Mouse (Mus musculus): ENCODE results near the gene Cpa5. TPM values are rescaled to one million over a fixed set of nuclear protein-coding genes. Genes with fewer than 3 reads are reported as not detected.

Cpa5 gene
- polyA plus RNA-seq, 1 experiment from 2014 or later = 0.24 TPM

DNA sequence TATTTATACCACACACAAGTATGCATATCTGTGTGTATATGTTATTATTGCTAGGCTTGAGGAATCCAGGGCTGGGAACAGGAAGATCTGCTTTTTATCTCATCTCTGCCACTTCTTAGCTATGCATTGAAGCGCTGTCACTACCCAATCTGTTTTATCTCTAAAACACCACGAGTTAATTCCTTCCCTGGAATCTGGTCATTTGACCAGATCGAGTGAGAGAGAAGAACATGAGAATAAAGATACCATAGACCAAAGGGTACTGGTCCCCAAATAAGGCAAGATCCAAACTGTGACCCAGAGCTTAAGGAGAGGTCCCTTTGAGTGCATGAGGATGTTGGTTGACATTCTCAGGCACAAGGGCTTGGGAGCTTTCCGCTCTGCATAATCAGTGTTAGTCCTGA, 11.2 kb downstream of the Cpa5 start:
- Histone ChIP-seq H3K4me3 (replicated peaks) (no peak overlapping the region), H3K9me3 (no peaks in the 10 kb centered on the region), H3K4me1 (peaks cover 34% of the 10 kb centered on the region), H3K36me3 (replicated peaks) (no peaks in the 10 kb centered on the region), H3K27ac (no peak overlapping the region), H3K27me3 (no peaks in the 10 kb centered on the region), H3K9ac (no peak overlapping the region), H3K4me2 (no peak overlapping the region)
- ATAC-seq (ENCODE audit: low FRiP score) = no peak
- WGBS = 88% methylated on average over 4 of the region's 4 CpGs

DNA sequence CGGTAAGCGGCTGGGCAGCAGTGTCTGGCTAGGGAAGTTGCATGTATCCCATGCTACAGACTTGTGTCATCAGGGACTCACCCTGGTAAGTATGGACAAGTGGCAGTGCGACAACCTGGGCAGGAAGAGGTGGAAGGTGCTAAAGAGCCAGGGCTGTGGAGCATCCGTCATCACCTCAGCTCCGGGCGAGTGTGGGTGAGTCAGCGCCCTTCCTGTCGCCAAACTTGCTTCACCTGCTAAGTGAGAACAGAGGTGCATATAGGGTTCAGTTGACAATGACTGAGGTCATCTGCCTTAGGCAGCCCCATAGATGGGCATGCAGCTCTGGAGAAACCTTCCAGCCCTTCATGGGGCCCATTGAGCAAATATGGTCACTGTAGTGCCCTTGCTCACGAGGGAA, 14.0 kb downstream of the Cpa5 start:
- no peaks in the 10 kb centered on the region for H3K9me3 ChIP-seq
- H3K4me3 ChIP-seq (replicated peaks) = no peak overlapping the region
- no peaks in the 10 kb centered on the region for H3K36me3 ChIP-seq (replicated peaks)
- H3K4me2 ChIP-seq = no peak overlapping the region
- H3K27ac ChIP-seq = no peak overlapping the region
- H3K27me3 ChIP-seq = no peaks in the 10 kb centered on the region
- no peak for ATAC-seq (ENCODE audit: low FRiP score)
- 96% methylated on average over 9 of the region's 9 CpGs for WGBS
- H3K9ac ChIP-seq = no peak overlapping the region
- peaks cover 14% of the 10 kb centered on the region for H3K4me1 ChIP-seq

DNA sequence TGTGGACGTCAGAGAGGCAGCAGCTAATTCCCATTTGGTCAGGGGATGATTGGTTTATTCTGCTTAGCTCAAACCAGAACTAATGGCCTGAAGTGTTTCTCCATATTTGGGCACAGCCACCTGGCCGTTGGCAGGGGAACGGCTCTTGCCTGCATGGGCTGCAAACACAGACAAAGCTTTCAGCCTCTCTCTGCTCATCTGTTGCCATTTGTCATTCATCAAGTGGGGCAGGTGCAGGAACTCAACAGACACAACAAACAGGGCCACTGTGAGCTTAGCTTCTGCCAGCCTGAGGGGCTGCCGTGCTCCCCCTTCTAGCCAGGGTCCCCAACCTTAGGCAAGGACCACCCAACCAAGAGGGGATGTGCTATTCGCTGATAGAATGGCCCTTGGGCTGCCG, 17.3 kb downstream of the Cpa5 start:
- H3K4me3 ChIP-seq (replicated peaks) = no peak overlapping the region
- 68% methylated on average over 6 of the region's 6 CpGs for WGBS
- no peak overlapping the region for H3K4me2 ChIP-seq
- H3K36me3 ChIP-seq (replicated peaks) = no peaks in the 10 kb centered on the region
- H3K9ac ChIP-seq = no peak overlapping the region
- ATAC-seq (ENCODE audit: low FRiP score) = no peak
- no peak overlapping the region for H3K27ac ChIP-seq
- H3K4me1 ChIP-seq = peaks cover 8% of the 10 kb centered on the region; the same call in 1 of the 2 replicates
- H3K27me3 ChIP-seq = no peaks in the 10 kb centered on the region
- no peaks in the 10 kb centered on the region for H3K9me3 ChIP-seq

- Histone ChIP-seq H3K9ac (no peak overlapping the region), H3K27ac (no peak overlapping the region), H3K9me3 (no peaks in the 10 kb centered on the region), H3K27me3 (no peaks in the 10 kb centered on the region), H3K4me3 (replicated peaks) (no peak overlapping the region), H3K36me3 (replicated peaks) (no peaks in the 10 kb centered on the region), H3K4me2 (no peak overlapping the region), H3K4me1 (peaks cover 8% of the 10 kb centered on the region; the same call in 1 of the 2 replicates)
- ATAC-seq (ENCODE audit: low FRiP score) = no peak
- 97% methylated on average over 1 of the region's 1 CpGs for WGBS
These were observed 19.2 kb downstream of the Cpa5 start for GRCm38 (mm10) chr6:30629989-30630388.

GRCm38 (mm10) chr6:30635361-30635862, 24.6 kb downstream of the Cpa5 start:
- WGBS = 64% methylated on average over 8 of the region's 8 CpGs
- Histone ChIP-seq H3K27me3 (no peaks in the 10 kb centered on the region), H3K36me3 (replicated peaks) (no peaks in the 10 kb centered on the region), H3K4me3 (replicated peaks) (no peak overlapping the region), H3K4me2 (no peak overlapping the region), H3K9me3 (no peaks in the 10 kb centered on the region), H3K4me1 (peaks cover 13% of the 10 kb centered on the region), H3K9ac (no peak overlapping the region), H3K27ac (peak overlapping the region; percentile 6; the same call in 1 of the 2 replicates)
- no peak for ATAC-seq (ENCODE audit: low FRiP score)

- H3K9ac ChIP-seq = no peak overlapping the region
- no peaks in the 10 kb centered on the region for H3K27me3 ChIP-seq
- H3K27ac ChIP-seq = peak overlapping the region; percentile 65
- H3K4me2 ChIP-seq = no peak overlapping the region
- H3K4me3 ChIP-seq (replicated peaks) = no peak overlapping the region
- peaks cover 13% of the 10 kb centered on the region for H3K4me1 ChIP-seq
- WGBS = 32% methylated on average over 4 of the region's 4 CpGs
- H3K9me3 ChIP-seq = no peaks in the 10 kb centered on the region
- H3K36me3 ChIP-seq (replicated peaks) = no peaks in the 10 kb centered on the region
- no peak for ATAC-seq (ENCODE audit: low FRiP score)
These were observed 25.5 kb downstream of the Cpa5 start for GRCm38 (mm10) chr6:30636186-30636842.

DNA sequence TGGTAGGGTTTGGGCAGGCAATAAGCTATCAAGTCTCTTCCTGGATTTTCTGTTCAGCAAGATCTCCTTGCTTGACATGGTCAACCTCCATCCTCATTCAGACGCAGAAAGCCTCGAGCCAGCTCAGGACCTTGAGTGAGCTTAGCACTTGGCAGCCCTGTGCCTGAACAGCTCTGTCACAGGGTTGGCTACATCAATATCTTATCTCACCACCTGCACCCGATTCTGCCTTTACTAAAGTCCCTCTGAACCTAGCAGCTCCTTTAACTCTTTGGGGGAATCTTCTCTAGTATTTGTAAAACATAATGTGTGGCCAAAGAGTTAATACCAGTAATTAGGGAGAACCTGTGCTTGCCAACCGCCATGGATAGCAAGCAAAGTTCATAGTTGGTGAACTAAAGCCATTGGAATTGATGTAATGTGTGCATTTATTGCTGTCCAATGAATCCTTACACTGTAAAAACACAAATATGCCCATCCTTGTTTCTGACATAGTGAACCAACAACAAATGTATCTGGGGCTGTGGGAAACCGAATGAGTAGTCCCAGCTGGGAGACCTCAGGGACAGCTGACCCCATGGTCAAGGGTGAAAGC, 28.0 kb downstream of the Cpa5 start, which contains the start of gene Cpa1:
Cpa1 (plus strand) TSS at position 545 of the 595 bp plus-strand sequence.
- H3K27ac ChIP-seq = no peak within 1 kb of the TSS
- 90% methylated on average over 5 of the region's 5 CpGs for WGBS
- H3K9me3 ChIP-seq = no peaks in the 10 kb centered on the region
- H3K36me3 ChIP-seq (replicated peaks) = no peaks in the 10 kb centered on the region
- no peaks in the 10 kb centered on the region; the same call in 1 of the 2 replicates for H3K27me3 ChIP-seq
- no peak within 1 kb of the TSS for H3K9ac ChIP-seq
- ATAC-seq (ENCODE audit: low FRiP score) = no peak
- H3K4me3 ChIP-seq (replicated peaks) = no peak within 1 kb of the TSS
- H3K4me2 ChIP-seq = no peak within 1 kb of the TSS
- H3K4me1 ChIP-seq = peaks cover 13% of the 10 kb centered on the region

GRCm38 (mm10) chr6:30643694-30644460, 33.1 kb downstream of the Cpa5 start:
- Histone ChIP-seq H3K9me3 (no peaks in the 10 kb centered on the region), H3K27ac (peak overlapping the region; percentile 10; the same call in 1 of the 2 replicates), H3K36me3 (replicated peaks) (no peaks in the 10 kb centered on the region), H3K9ac (no peak overlapping the region), H3K4me1 (peaks cover 10% of the 10 kb centered on the region; the same call in 1 of the 2 replicates), H3K4me2 (no peak overlapping the region), H3K27me3 (no peaks in the 10 kb centered on the region; the same call in 1 of the 2 replicates), H3K4me3 (replicated peaks) (no peak overlapping the region)
- no peak for ATAC-seq (ENCODE audit: low FRiP score)
- 85% methylated on average over 12 of the region's 12 CpGs for WGBS

GRCm38 (mm10) chr6:30644462-30644861, 33.7 kb downstream of the Cpa5 start:
- 50% methylated on average over 3 of the region's 3 CpGs for WGBS
- H3K4me2 ChIP-seq = no peak overlapping the region
- H3K4me3 ChIP-seq (replicated peaks) = no peak overlapping the region
- no peak for ATAC-seq (ENCODE audit: low FRiP score)
- H3K36me3 ChIP-seq (replicated peaks) = no peaks in the 10 kb centered on the region
- no peaks in the 10 kb centered on the region for H3K9me3 ChIP-seq
- H3K9ac ChIP-seq = no peak overlapping the region
- H3K4me1 ChIP-seq = peaks cover 14% of the 10 kb centered on the region; the same call in 1 of the 2 replicates
- H3K27me3 ChIP-seq = no peaks in the 10 kb centered on the region; the same call in 1 of the 2 replicates
- H3K27ac ChIP-seq = peak overlapping the region; percentile 10

DNA sequence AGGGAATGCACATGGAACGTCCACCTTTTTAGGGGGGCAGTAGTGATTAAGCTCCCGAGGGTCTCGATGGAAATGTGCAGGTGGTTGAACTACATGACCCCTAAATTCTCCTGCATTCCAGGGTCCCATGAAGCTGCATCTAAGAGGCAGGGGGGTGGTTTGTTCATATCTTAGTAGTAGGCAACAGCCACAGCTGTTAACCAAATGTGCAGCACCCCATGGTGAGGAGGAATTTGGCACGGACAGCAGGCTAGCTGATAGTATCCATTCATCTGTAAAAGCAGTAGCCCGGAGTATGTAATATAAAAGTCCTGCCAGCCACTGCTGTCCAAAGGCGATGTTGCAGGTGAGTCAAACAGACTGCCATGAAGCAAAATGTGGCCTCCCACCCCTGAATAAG, 34.6 kb downstream of the Cpa5 start:
- H3K27me3 ChIP-seq = no peaks in the 10 kb centered on the region; the same call in 1 of the 2 replicates
- H3K36me3 ChIP-seq (replicated peaks) = no peaks in the 10 kb centered on the region
- ATAC-seq (ENCODE audit: low FRiP score) = no peak
- peaks cover 20% of the 10 kb centered on the region for H3K4me1 ChIP-seq
- H3K9ac ChIP-seq = no peak overlapping the region
- no peak overlapping the region for H3K4me2 ChIP-seq
- H3K27ac ChIP-seq = no peak overlapping the region
- no peaks in the 10 kb centered on the region for H3K9me3 ChIP-seq
- 87% methylated on average over 6 of the region's 6 CpGs for WGBS
- H3K4me3 ChIP-seq (replicated peaks) = no peak overlapping the region

DNA sequence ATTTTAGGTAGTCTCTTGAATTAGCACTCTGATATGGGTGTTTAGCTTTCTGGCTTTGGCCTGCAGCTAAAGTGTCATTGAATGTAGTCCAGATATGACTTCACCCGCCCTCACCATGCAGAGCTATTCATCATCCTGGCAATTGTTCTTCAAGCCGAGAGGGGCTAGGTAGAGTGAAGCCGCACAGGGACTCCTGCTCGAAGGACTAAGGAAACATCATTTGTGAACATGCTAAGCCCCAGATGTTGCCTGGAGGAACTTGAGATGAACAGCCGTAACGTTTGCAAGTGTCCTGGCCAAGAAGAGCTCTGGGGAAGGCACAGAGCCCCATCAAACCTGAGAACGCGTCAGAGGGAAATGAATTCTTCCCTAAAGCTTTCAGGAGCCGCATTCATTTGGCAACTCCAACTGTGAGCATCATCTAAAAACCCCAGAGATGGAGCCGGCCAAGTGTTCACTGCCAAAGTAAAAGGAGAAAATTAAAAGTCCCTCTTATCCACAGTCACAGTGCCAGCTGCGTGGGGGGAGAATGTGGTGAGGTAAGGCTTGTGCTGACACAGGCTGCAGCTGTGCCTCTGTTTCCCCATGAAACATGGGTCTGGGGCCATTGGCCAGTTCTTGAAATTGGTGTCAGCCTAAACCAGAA, 39.0 kb downstream of the Cpa5 start:
- Histone ChIP-seq H3K9me3 (no peaks in the 10 kb centered on the region), H3K36me3 (replicated peaks) (no peaks in the 10 kb centered on the region), H3K4me1 (peaks cover 42% of the 10 kb centered on the region), H3K27ac (no peak overlapping the region; the same call in 1 of the 2 replicates), H3K27me3 (no peaks in the 10 kb centered on the region), H3K4me3 (replicated peaks) (no peak overlapping the region), H3K4me2 (no peak overlapping the region), H3K9ac (no peak overlapping the region)
- 74% methylated on average over 11 of the region's 11 CpGs for WGBS
- ATAC-seq (ENCODE audit: low FRiP score) = no peak
